ENCODE assay signal across 29 mouse cellular contexts in genomic region chr1:141161772-141162171, GRCm38 (mm10).
"Had no signal": no experiment of that assay in that cellular context is flagged by ENCODE, and none has a peak within 500 bp of the region (broad histone marks: within the 10 kb centered on the region; RNA-seq: fewer than 3 reads in every experiment).

No protein-coding gene starts in this region.

- H3K4me2 ChIP-seq: limb, embryonic 12.5 days; limb, embryonic 13.5 days; limb, embryonic 15.5 days; liver, embryonic 11.5 days; liver, embryonic 12.5 days; liver, embryonic 13.5 days; liver, embryonic 15.5 days; midbrain, embryonic 11.5 days; midbrain, embryonic 12.5 days; midbrain, embryonic 13.5 days; midbrain, embryonic 15.5 days; neural tube, embryonic 12.5 days; neural tube, embryonic 13.5 days had no signal

- DNase-seq: layer of hippocampus, postnatal 36 days; left cerebral cortex, postnatal 4 days; liver; liver, embryonic 13.5 days; liver, postnatal 0 days; lung, adult 2 months; lung, postnatal 14 days; lung, postnatal 4 days; midbrain, embryonic 14.5 days had no signal

- H3K9ac ChIP-seq: limb, embryonic 12.5 days; limb, embryonic 13.5 days; limb, embryonic 15.5 days; liver, embryonic 12.5 days; liver, embryonic 13.5 days; liver, embryonic 14.5 days; liver, embryonic 15.5 days; liver, postnatal 0 days; midbrain, embryonic 12.5 days; midbrain, embryonic 13.5 days; midbrain, embryonic 15.5 days; neural tube, embryonic 12.5 days; neural tube, embryonic 13.5 days had no signal

- H3K4me1 ChIP-seq: limb, embryonic 10.5 days; limb, embryonic 12.5 days; limb, embryonic 13.5 days; limb, embryonic 15.5 days; liver, embryonic 12.5 days; liver, embryonic 13.5 days; liver, embryonic 15.5 days; megakaryocyte, embryonic 14.5 days; midbrain, embryonic 10.5 days; midbrain, embryonic 12.5 days; midbrain, embryonic 13.5 days; midbrain, embryonic 15.5 days; neural tube, embryonic 12.5 days; neural tube, embryonic 13.5 days had no signal

- H3K4me3 ChIP-seq: left cerebral cortex, adult 2 months; limb, embryonic 10.5 days; limb, embryonic 12.5 days; limb, embryonic 13.5 days; limb, embryonic 15.5 days; liver, embryonic 12.5 days; liver, embryonic 13.5 days; liver, embryonic 15.5 days; megakaryocyte, embryonic 14.5 days; midbrain, embryonic 10.5 days; midbrain, embryonic 12.5 days; midbrain, embryonic 13.5 days; midbrain, embryonic 15.5 days; myocyte; neural tube, embryonic 12.5 days; neural tube, embryonic 13.5 days had no signal

- H3K36me3 ChIP-seq: limb, embryonic 10.5 days; limb, embryonic 12.5 days; limb, embryonic 13.5 days; limb, embryonic 15.5 days; liver, embryonic 12.5 days; liver, embryonic 13.5 days; liver, embryonic 15.5 days; midbrain, embryonic 10.5 days; midbrain, embryonic 12.5 days; midbrain, embryonic 13.5 days; midbrain, embryonic 15.5 days; neural tube, embryonic 12.5 days; neural tube, embryonic 13.5 days had no signal

- H3K9me3 ChIP-seq: limb, embryonic 10.5 days; limb, embryonic 12.5 days; limb, embryonic 13.5 days; limb, embryonic 15.5 days; liver, embryonic 12.5 days; liver, embryonic 13.5 days; liver, embryonic 15.5 days; megakaryocyte, embryonic 14.5 days; midbrain, embryonic 10.5 days; midbrain, embryonic 12.5 days; midbrain, embryonic 13.5 days; midbrain, embryonic 15.5 days; neural tube, embryonic 12.5 days; neural tube, embryonic 13.5 days had no signal

- H3K27ac ChIP-seq: left cerebral cortex, adult 2 months; limb, embryonic 10.5 days; limb, embryonic 12.5 days; limb, embryonic 13.5 days; limb, embryonic 15.5 days; liver, embryonic 12.5 days; liver, embryonic 13.5 days; liver, embryonic 14.5 days; liver, embryonic 15.5 days; macrophage; midbrain, embryonic 10.5 days; midbrain, embryonic 12.5 days; midbrain, embryonic 13.5 days; midbrain, embryonic 15.5 days; neural tube, embryonic 12.5 days; neural tube, embryonic 13.5 days had no signal

- ATAC-seq: liver, embryonic 12.5 days; liver, postnatal 0 days; midbrain, embryonic 13.5 days; midbrain, embryonic 15.5 days; midbrain, embryonic 16.5 days had no signal

- H3K27me3 ChIP-seq: limb, embryonic 12.5 days; limb, embryonic 13.5 days; limb, embryonic 15.5 days; liver, embryonic 12.5 days; liver, embryonic 13.5 days; liver, embryonic 15.5 days; megakaryocyte, embryonic 14.5 days; midbrain, embryonic 12.5 days; midbrain, embryonic 13.5 days; midbrain, embryonic 15.5 days; neural tube, embryonic 12.5 days; neural tube, embryonic 13.5 days had no signal
